Mouse (Mus musculus) kidney, adult 2 months (tissue): ENCODE results near the gene Actr3.

Experiments used
- CTCF ChIP-seq: fragments of 200-500 bp; conservative IDR thresholded peaks from 2 replicates; pipeline ENCODE4 v1.5.1; 2011; ENCODE audit warnings: low read depth, mild to moderate bottlenecking, control low read depth, low read length, moderate library complexity, mixed read lengths; ENCODE audit not compliant: insufficient read depth, insufficient read length
- POLR2A ChIP-seq: fragments of 200-500 bp; IDR thresholded peaks from one replicate; pipeline ENCODE4 v1.6.1; 2011; ENCODE audit warnings: low read depth, low read length, control low read depth

DNA sequence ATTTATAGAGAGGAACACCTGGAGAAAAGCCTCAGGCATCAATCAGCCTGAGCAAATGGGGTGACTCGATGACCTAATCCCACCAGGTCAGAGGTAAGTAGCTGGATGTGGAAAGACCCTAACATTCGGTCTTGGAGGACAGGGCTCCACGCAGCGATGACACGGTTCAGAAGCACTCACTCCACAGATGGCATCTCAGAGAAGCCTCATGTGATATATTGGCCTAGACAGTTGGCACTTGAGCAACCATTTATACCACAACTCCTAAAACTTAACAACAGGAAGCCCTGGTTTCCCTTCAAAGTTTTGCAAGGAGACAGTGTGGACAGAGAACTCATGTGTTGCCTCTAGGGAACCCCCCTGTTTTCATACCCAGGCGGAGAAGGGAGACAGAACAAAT, 90.1 kb downstream of the Actr3 start:
- no peak for TF ChIP-seq POLR2A
- TF ChIP-seq CTCF: no peak
